Mouse (Mus musculus) cortical plate, adult 2 months (tissue): ENCODE data around the gene Zbtb20.

ENCODE experiments used
- CTCF ChIP-seq: fragments of 200-500 bp; IDR thresholded peaks from 2 replicates; pipeline ENCODE4 v1.5.1; 2011; ENCODE audit warnings: mild to moderate bottlenecking, control low read depth, low read length; ENCODE audit not compliant: insufficient read depth; ENCODE audit errors: extremely low read depth
- POLR2A ChIP-seq: fragments of 200-500 bp; IDR thresholded peaks from 2 replicates; pipeline ENCODE4 v1.6.1; 2011; ENCODE audit warnings: mild to moderate bottlenecking, low read length, control low read depth; ENCODE audit not compliant: insufficient read depth; ENCODE audit errors: extremely low read depth

DNA sequence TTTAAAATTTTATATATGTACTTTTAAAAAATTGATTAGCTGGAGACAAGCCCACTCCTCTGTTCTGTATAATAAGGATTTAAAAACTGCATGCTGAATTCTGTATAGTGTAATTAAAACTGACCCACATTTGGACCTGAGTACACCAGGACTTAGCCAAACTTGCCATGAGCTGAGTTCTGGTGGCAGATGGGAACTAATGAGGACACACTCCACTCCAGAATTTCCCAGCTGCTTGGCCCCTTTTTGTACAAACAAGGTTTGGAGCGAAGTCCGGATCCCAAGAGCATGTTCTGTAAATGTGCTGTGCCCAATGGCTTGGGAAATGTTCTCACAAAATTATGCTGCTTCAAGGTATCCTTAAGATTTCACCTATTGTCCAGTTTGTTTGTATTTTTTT lies 204.7 kb downstream of the Zbtb20 start:
- TF ChIP-seq POLR2A (no peak), CTCF (no peak)
